Mouse (Mus musculus) liver, postnatal 0 days (tissue): ENCODE data around the gene Nags. TPM values are rescaled to one million over a fixed set of nuclear protein-coding genes. Genes with fewer than 3 reads are reported as not detected.

Source experiments
- ATAC-seq: fragments of 200-750 bp; cut with Nextera tagmentation; 2 replicates; pipeline ENCODE4 v1.8.0; 2017; ENCODE audit warnings: mild to moderate bottlenecking, moderate library complexity
- DNase-seq: peaks from one replicate; pipeline ENCODE4 v3.0.0-alpha.2; 2016
- H3K27ac ChIP-seq: fragments of 300-500 bp; sonication (generic); 2 replicates; pipeline ENCODE4 v1.5.1; 2014; ENCODE audit warnings: antibody characterized with exemption, moderate library complexity, mild to moderate bottlenecking, low read depth
- H3K27me3 ChIP-seq: fragments of 300-500 bp; sonication (generic); 2 replicates; pipeline ENCODE4 v1.6.1; 2014; ENCODE audit warnings: low read length, control low read depth, mixed read lengths; ENCODE audit not compliant: insufficient read depth
- H3K36me3 ChIP-seq: fragments of 300-500 bp; sonication (generic); replicated peaks from 2 replicates; pipeline ENCODE4 v1.6.1; 2014; ENCODE audit warnings: mild to moderate bottlenecking, control low read depth, low read length, moderate library complexity, mixed read lengths; ENCODE audit not compliant: insufficient read depth
- H3K4me1 ChIP-seq: fragments of 300-500 bp; sonication (generic); 2 replicates; pipeline ENCODE4 v1.6.1; 2014; ENCODE audit warnings: antibody characterized with exemption, mild to moderate bottlenecking, control low read depth; ENCODE audit not compliant: insufficient read depth
- H3K4me2 ChIP-seq: fragments of 300-500 bp; sonication (generic); 2 replicates; pipeline ENCODE4 v1.6.1; 2014; ENCODE audit warnings: low read depth, mild to moderate bottlenecking, low read length, moderate library complexity, mixed read lengths
- H3K4me3 ChIP-seq: fragments of 300-500 bp; sonication (generic); 2 replicates; pipeline ENCODE4 v1.5.1; 2014; ENCODE audit warnings: low read depth, low read length
- H3K9ac ChIP-seq: fragments of 300-500 bp; sonication (generic); replicated peaks from 2 replicates; pipeline ENCODE4 v1.6.1; 2014; ENCODE audit warnings: mild to moderate bottlenecking, moderate library complexity
- H3K9me3 ChIP-seq: fragments of 300-500 bp; sonication (generic); 2 replicates; pipeline ENCODE4 v1.6.1; 2016; ENCODE audit warnings: mild to moderate bottlenecking, control low read depth, low read length, mixed read lengths
- CTCF ChIP-seq: sonication (generic); IDR thresholded peaks from 2 replicates; pipeline ENCODE4 v1.5.1; 2016; ENCODE audit warnings: antibody characterized with exemption, low read depth
- EP300 ChIP-seq: IDR thresholded peaks from 2 replicates; pipeline ENCODE4 v1.6.1; 2016; ENCODE audit warnings: antibody characterized with exemption, low read depth, mild to moderate bottlenecking
- WGBS: fragments of 180-500 bp; shearing (Covaris S2); extraction: QIAGEN DNeasy Blood & Tissue Kit; methylation state at CpG from one replicate; pipeline ENCODE4 v1.1.7; 2014; ENCODE audit not compliant: insufficient replicate concordance; 5-methylcytosine and 5-hydroxymethylcytosine counted together
- polyA plus RNA-seq: library from polyadenylated mRNA; unstranded; fragments of >200 nt; fragmentation: Nextera tagmentation; extraction: Ambion mirVana; gene quantifications from 2 replicates; pipeline ENCODE4 v1.2.1, GENCODE M21; 2015

Gene Nags
- 18.5 and 25.1 TPM in 2 replicates for polyA plus RNA-seq

DNA sequence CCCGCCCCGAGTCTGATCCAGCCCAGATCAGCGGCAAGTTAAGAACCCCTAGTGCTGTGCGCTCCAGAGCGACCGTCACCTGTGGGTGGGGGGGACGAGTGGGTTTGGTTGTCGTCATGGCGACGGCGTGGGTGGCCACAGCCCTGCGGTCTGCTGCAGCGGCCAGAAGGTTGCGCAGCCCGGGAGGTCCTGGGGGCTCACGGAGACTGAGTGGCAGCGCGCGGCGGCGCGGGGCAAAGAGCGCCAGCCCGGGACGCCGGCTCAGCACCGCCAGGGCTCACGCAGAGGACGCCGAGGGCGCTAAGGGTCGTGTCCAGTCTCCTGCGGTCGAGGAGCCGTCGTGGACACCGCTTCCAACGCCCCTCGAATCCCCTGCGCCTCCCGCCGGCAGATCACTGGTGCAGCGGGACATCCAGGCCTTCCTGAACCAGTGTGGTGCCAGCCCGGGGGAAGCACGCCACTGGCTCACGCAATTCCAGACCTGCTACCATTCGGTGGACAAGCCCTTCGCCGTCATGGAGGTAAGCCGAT is at the start of gene Nags:
Nags (plus strand) TSS at position 43 of the 531 bp plus-strand sequence.
- Histone ChIP-seq H3K36me3 (no peaks in the 10 kb centered on the region; the same call in none of the 2 replicates), H3K9me3 (no peaks in the 10 kb centered on the region), H3K4me1 (peaks cover 5% of the 10 kb centered on the region; the same call in 1 of the 2 replicates), H3K4me3 (peak within 1 kb of the TSS; percentile 57), H3K27me3 (peaks cover 33% of the 10 kb centered on the region), H3K4me2 (peak within 1 kb of the TSS; percentile 75), H3K9ac (peak within 1 kb of the TSS; percentile 69), H3K27ac (peak within 1 kb of the TSS; percentile 81)
- TF ChIP-seq CTCF (no peak), EP300 (no peak)
- 2% methylated on average over 43 of the region's 50 CpGs for WGBS
- DNase-seq (peak; percentile 72), ATAC-seq (peak; percentile 14)

DNA sequence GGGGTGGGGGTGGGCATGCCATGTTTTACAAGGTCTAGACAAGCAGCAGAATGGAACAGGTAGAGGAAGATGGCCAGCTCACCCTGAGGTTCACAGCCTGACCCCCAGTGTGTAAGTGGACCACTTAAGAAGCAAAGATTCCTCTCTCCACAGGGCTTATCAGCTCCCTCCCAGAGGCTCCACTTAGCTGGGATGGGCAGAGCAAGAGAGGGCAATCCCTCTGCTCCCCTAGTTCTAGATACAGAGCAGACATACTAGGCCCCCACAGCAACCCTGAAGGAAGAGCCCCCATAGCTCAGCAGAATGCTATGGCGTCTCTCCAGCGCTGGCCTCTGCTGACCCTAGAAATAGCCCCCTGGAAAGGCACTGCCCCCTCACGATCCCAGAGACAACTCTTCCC is 49.6 kb upstream of the Nags start:
- Histone ChIP-seq H3K27me3 (no peaks in the 10 kb centered on the region), H3K9me3 (no peaks in the 10 kb centered on the region), H3K4me2 (no peak overlapping the region), H3K27ac (no peak overlapping the region), H3K36me3 (no peaks in the 10 kb centered on the region), H3K9ac (no peak overlapping the region), H3K4me3 (no peak overlapping the region), H3K4me1 (peaks cover 25% of the 10 kb centered on the region)
- ATAC-seq = no peak
- TF ChIP-seq EP300 = no peak
- TF ChIP-seq CTCF = no peak
- WGBS = 73% methylated on average over 3 of the region's 3 CpGs
- no peak for DNase-seq

GRCm38 (mm10) chr11:102096446-102096845 is 48.9 kb upstream of the Nags start:
- no peak overlapping the region for H3K9ac ChIP-seq
- ATAC-seq (no peak), DNase-seq (no peak)
- 63% methylated on average over 5 of the region's 5 CpGs for WGBS
- no peaks in the 10 kb centered on the region for H3K36me3 ChIP-seq
- 0 out of 2 replicates have a peak overlapping the region, but pooled peaks have one; percentile 8 for H3K27ac ChIP-seq
- H3K9me3 ChIP-seq = no peaks in the 10 kb centered on the region
- no peak for TF ChIP-seq EP300
- no peak for TF ChIP-seq CTCF
- H3K4me3 ChIP-seq = no peak overlapping the region
- 0 out of 2 replicates have a peak, but pooled peaks cover 4% of the 10 kb centered on the region for H3K27me3 ChIP-seq
- peaks cover 25% of the 10 kb centered on the region for H3K4me1 ChIP-seq
- H3K4me2 ChIP-seq = peak overlapping the region; percentile 61

DNA sequence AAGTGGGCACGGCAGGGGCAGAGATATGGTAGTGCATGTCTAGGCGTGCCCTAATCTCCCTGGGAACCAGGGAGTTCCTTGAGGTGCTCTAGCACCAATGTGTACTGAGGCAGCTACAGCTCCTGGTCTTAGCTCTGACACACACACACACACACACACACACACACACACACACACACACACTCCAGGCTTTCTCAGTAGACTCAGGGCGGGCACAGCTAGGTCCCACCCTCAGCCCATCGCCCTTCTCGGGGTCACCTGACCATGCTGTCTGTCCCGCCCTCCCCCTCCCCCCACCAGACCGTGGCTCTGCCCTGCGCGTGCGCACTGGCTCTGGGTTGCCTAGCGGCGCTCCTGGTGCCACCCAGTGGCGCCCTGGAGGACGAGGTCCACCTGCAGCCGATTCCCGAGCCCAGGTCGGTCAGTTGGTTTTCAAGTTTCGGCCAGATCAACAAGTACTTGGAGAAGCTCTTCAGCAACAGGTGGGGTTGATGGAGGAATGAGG is 48.4 kb upstream of the Nags start:
- Histone ChIP-seq H3K27ac (0 out of 2 replicates have a peak overlapping the region, but pooled peaks have one; percentile 8), H3K36me3 (no peaks in the 10 kb centered on the region), H3K9me3 (no peaks in the 10 kb centered on the region), H3K4me3 (peak overlapping the region; percentile 21), H3K27me3 (peaks cover 8% of the 10 kb centered on the region; the same call in 1 of the 2 replicates), H3K4me2 (peak overlapping the region; percentile 61), H3K9ac (peak overlapping the region; percentile 3; the same call in 1 of the 2 replicates), H3K4me1 (peaks cover 25% of the 10 kb centered on the region)
- ATAC-seq (peak; percentile 92), DNase-seq (peak; percentile 91)
- WGBS = 4% methylated on average over 18 of the region's 18 CpGs
- TF ChIP-seq CTCF (peak; percentile 80), EP300 (no peak)

DNA sequence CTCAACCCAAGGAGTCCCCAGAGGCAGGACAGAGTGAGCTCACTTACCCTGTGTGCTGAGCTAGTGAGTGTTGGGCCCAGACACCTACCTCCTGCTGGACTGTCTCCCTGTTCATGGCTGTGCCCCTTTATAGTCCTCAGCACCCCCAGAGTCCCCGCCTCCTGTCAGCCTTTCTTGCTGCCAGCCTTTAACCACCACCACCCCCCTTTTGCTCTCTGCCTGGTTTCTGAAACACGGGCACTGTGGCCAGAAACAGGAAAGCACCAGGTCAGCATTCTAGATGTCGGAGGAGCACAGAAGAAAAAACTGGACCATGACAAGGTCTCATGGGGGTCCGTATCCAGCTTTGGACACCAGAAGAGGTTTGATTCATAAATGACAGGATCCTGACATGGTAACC is 44.1 kb upstream of the Nags start, which contains the start of gene Ppy:
Ppy (minus strand) TSS at position 101 of the 400 bp plus-strand sequence.
- no peaks in the 10 kb centered on the region for H3K36me3 ChIP-seq
- H3K4me2 ChIP-seq = no peak within 1 kb of the TSS
- ATAC-seq = no peak
- DNase-seq = no peak
- no peak within 1 kb of the TSS for H3K4me3 ChIP-seq
- H3K27ac ChIP-seq = no peak within 1 kb of the TSS
- H3K4me1 ChIP-seq = peaks cover 21% of the 10 kb centered on the region
- no peak within 1 kb of the TSS for H3K9ac ChIP-seq
- TF ChIP-seq EP300 = no peak
- TF ChIP-seq CTCF = no peak
- no peaks in the 10 kb centered on the region for H3K9me3 ChIP-seq
- WGBS = 75% methylated on average over 4 of the region's 4 CpGs
- H3K27me3 ChIP-seq = peaks cover 35% of the 10 kb centered on the region

- ATAC-seq (no peak), DNase-seq (peak; percentile 74)
- Histone ChIP-seq H3K9ac (no peak overlapping the region), H3K4me3 (no peak overlapping the region), H3K4me1 (peaks cover 6% of the 10 kb centered on the region), H3K27me3 (peaks cover 49% of the 10 kb centered on the region), H3K27ac (no peak overlapping the region), H3K4me2 (no peak overlapping the region), H3K9me3 (no peaks in the 10 kb centered on the region), H3K36me3 (no peaks in the 10 kb centered on the region)
- WGBS = 11% methylated on average over 17 of the region's 17 CpGs
- no peak for TF ChIP-seq EP300
- peak; percentile 85 for TF ChIP-seq CTCF
Observed at GRCm38 (mm10) chr11:102102485-102103258, 42.6 kb upstream of the Nags start.
